Mouse (Mus musculus) liver, postnatal 0 days (tissue): ENCODE results near the gene Faim2. TPM values are rescaled to one million over a fixed set of nuclear protein-coding genes. Genes with fewer than 3 reads are reported as not detected.

Experiments
- ATAC-seq: fragments of 200-750 bp; cut with Nextera tagmentation; 2 replicates; pipeline ENCODE4 v1.8.0; 2017; ENCODE audit warnings: mild to moderate bottlenecking, moderate library complexity
- DNase-seq: peaks from one replicate; pipeline ENCODE4 v3.0.0-alpha.2; 2016
- H3K27ac ChIP-seq: fragments of 300-500 bp; sonication (generic); 2 replicates; pipeline ENCODE4 v1.5.1; 2014; ENCODE audit warnings: antibody characterized with exemption, moderate library complexity, mild to moderate bottlenecking, low read depth
- H3K27me3 ChIP-seq: fragments of 300-500 bp; sonication (generic); 2 replicates; pipeline ENCODE4 v1.6.1; 2014; ENCODE audit warnings: low read length, control low read depth, mixed read lengths; ENCODE audit not compliant: insufficient read depth
- H3K36me3 ChIP-seq: fragments of 300-500 bp; sonication (generic); replicated peaks from 2 replicates; pipeline ENCODE4 v1.6.1; 2014; ENCODE audit warnings: mild to moderate bottlenecking, control low read depth, low read length, moderate library complexity, mixed read lengths; ENCODE audit not compliant: insufficient read depth
- H3K4me1 ChIP-seq: fragments of 300-500 bp; sonication (generic); 2 replicates; pipeline ENCODE4 v1.6.1; 2014; ENCODE audit warnings: antibody characterized with exemption, mild to moderate bottlenecking, control low read depth; ENCODE audit not compliant: insufficient read depth
- H3K4me2 ChIP-seq: fragments of 300-500 bp; sonication (generic); 2 replicates; pipeline ENCODE4 v1.6.1; 2014; ENCODE audit warnings: low read depth, mild to moderate bottlenecking, low read length, moderate library complexity, mixed read lengths
- H3K4me3 ChIP-seq: fragments of 300-500 bp; sonication (generic); 2 replicates; pipeline ENCODE4 v1.5.1; 2014; ENCODE audit warnings: low read depth, low read length
- H3K9ac ChIP-seq: fragments of 300-500 bp; sonication (generic); replicated peaks from 2 replicates; pipeline ENCODE4 v1.6.1; 2014; ENCODE audit warnings: mild to moderate bottlenecking, moderate library complexity
- H3K9me3 ChIP-seq: fragments of 300-500 bp; sonication (generic); 2 replicates; pipeline ENCODE4 v1.6.1; 2016; ENCODE audit warnings: mild to moderate bottlenecking, control low read depth, low read length, mixed read lengths
- CTCF ChIP-seq: sonication (generic); IDR thresholded peaks from 2 replicates; pipeline ENCODE4 v1.5.1; 2016; ENCODE audit warnings: antibody characterized with exemption, low read depth
- EP300 ChIP-seq: IDR thresholded peaks from 2 replicates; pipeline ENCODE4 v1.6.1; 2016; ENCODE audit warnings: antibody characterized with exemption, low read depth, mild to moderate bottlenecking
- WGBS: fragments of 180-500 bp; shearing (Covaris S2); extraction: QIAGEN DNeasy Blood & Tissue Kit; methylation state at CpG from one replicate; pipeline ENCODE4 v1.1.7; 2014; ENCODE audit not compliant: insufficient replicate concordance; 5-methylcytosine and 5-hydroxymethylcytosine counted together
- polyA plus RNA-seq: library from polyadenylated mRNA; unstranded; fragments of >200 nt; fragmentation: Nextera tagmentation; extraction: Ambion mirVana; gene quantifications from 2 replicates; pipeline ENCODE4 v1.2.1, GENCODE M21; 2015

Faim2 gene
- polyA plus RNA-seq, 1 experiment from 2014 or later = not detected

DNA sequence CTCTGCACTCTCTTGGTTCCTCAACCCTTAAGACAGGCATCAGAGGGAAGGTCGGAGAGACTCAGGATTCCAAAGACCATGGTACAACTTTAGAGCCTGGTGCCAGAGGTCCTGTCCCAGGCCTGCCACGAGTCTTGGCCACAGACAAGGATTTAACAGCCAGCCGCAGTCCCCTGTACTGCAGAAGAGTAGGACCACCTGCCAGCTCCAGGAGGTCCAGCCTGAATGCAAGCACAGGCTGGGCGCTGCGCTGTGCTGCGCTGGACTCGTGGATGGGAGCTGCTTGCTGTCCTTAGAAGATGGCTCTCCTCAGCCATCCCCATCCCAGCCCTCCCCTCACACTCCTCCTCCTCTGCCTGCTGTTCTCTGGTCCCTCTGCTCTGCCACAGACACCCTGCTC lies 10.2 kb downstream of the Faim2 start:
- Histone ChIP-seq H3K4me2 (no peak overlapping the region), H3K4me1 (no peaks in the 10 kb centered on the region), H3K4me3 (no peak overlapping the region), H3K9me3 (no peaks in the 10 kb centered on the region), H3K27ac (no peak overlapping the region), H3K36me3 (no peaks in the 10 kb centered on the region), H3K27me3 (peaks cover 5% of the 10 kb centered on the region; the same call in 1 of the 2 replicates), H3K9ac (no peak overlapping the region)
- DNase-seq (no peak), ATAC-seq (no peak)
- no peak for TF ChIP-seq CTCF
- no peak for TF ChIP-seq EP300
- 66% methylated on average over 7 of the region's 7 CpGs for WGBS

DNA sequence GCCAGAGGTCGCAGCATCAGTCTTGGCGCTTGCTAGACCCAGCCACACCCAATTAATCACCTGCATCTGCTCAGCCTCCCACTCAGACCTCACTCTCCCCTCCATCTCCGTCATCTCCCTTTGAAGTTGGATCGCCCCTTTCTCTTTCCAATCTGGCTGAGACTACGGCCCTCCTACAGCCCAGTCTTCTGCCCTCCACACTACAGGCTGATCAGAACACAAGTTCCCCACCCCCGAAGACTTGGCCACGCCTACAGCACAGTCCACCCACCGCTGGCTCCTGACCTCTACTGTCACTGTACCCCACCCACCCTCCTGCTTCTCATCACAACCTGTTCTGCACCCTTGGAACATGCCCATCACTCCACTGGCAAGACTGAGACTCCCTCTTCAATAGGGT lies 11.2 kb downstream of the Faim2 start:
- H3K27me3 ChIP-seq = no peaks in the 10 kb centered on the region
- no peaks in the 10 kb centered on the region for H3K4me1 ChIP-seq
- no peak overlapping the region for H3K27ac ChIP-seq
- H3K9ac ChIP-seq = no peak overlapping the region
- H3K4me3 ChIP-seq = no peak overlapping the region
- ATAC-seq (no peak), DNase-seq (no peak)
- H3K4me2 ChIP-seq = no peak overlapping the region
- no peaks in the 10 kb centered on the region for H3K9me3 ChIP-seq
- whole genome bisulfite sequencing = 61% methylated on average over 8 of the region's 8 CpGs
- TF ChIP-seq CTCF (no peak), EP300 (no peak)
- no peaks in the 10 kb centered on the region for H3K36me3 ChIP-seq

DNA sequence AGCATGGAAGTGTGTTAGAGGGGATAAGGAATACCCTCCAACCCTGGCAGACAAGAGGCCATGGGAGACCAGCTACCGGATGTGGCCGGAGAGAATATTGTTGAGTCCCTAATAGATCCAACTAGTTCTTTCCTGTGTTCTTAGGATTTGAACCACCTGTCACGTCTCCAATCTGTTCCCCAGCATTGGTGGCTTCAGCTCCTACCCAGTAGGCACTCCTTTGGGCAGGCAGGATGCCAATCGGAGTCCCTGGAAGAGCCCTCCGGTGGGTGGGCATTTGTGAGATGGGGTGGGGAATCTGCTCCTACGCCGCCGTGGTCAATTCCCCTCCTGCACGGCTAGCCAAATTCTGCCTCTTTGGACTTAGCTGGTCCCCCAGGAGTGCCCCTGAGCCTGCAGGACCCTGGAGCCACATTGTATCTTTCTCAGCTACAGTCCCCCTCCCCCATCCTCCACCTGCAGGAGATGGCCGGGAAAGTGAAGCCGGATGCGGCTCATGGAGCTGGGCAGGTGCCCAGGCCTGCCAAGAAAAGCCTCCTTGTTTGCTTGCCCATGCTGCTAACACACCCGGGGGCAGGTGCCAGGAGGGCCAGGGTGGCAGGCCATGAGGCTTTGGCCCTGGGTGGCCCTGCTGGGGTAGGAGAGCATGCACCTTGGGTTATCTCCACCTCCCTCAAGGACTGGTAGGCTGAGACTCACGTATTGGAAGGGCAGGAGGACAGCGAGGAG lies 16.0 kb downstream of the Faim2 start:
- Histone ChIP-seq H3K4me2 (no peak overlapping the region), H3K9ac (no peak overlapping the region), H3K27ac (no peak overlapping the region), H3K27me3 (no peaks in the 10 kb centered on the region), H3K9me3 (no peaks in the 10 kb centered on the region), H3K36me3 (no peaks in the 10 kb centered on the region), H3K4me1 (no peaks in the 10 kb centered on the region), H3K4me3 (no peak overlapping the region)
- 81% methylated on average over 15 of the region's 15 CpGs for WGBS
- DNase-seq (no peak), ATAC-seq (no peak)
- no peak for TF ChIP-seq CTCF
- TF ChIP-seq EP300 = no peak

DNA sequence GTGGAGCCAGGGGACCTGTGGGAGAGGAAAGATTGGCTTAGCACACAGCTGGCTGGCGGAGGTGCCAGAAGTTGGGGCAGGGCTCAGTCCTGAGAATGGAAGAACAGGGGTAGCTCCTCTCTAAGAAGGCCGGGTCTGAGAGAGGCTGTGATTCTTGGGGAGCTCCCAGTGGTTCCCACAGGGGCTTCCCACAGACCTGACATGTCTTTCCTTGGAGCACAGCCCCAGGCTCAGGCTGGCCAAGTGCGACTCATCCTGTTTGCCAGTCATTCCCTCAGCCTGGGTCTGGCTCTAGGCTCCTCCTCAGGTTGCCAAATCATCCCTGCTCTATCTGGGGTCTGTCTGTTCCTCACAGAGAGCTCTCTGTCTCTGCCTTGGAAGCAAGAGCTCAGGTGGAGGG lies 17.3 kb downstream of the Faim2 start:
- Histone ChIP-seq H3K27me3 (no peaks in the 10 kb centered on the region), H3K4me3 (no peak overlapping the region), H3K27ac (no peak overlapping the region), H3K9me3 (no peaks in the 10 kb centered on the region), H3K4me1 (no peaks in the 10 kb centered on the region), H3K9ac (no peak overlapping the region), H3K36me3 (no peaks in the 10 kb centered on the region), H3K4me2 (no peak overlapping the region)
- ATAC-seq (no peak), DNase-seq (no peak)
- 67% methylated on average over 3 of the region's 3 CpGs for WGBS
- no peak for TF ChIP-seq EP300
- no peak for TF ChIP-seq CTCF

DNA sequence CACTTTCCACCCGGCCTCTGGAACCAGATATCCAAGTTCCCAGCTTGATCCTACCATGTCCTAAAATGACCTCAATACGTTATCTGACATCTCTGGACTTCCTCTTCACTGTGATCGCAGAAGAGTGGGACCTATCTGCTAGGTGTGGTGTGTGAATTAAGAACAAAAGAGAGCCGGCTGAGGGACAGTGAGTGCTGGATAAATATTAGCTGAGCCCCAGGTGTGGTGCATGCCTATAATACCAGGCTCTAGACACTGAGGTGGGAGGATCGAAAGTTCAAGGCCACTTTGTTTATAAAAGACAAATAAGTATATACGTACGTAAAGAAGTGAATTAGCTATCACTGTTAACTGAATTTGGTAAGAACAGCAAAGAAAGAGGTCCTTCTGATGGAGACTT lies 18.1 kb downstream of the Faim2 start:
- DNase-seq = no peak
- H3K27me3 ChIP-seq = no peaks in the 10 kb centered on the region
- no peaks in the 10 kb centered on the region for H3K36me3 ChIP-seq
- TF ChIP-seq EP300 (no peak), CTCF (no peak)
- no peak overlapping the region for H3K27ac ChIP-seq
- H3K4me2 ChIP-seq = no peak overlapping the region
- ATAC-seq = no peak
- no peaks in the 10 kb centered on the region for H3K9me3 ChIP-seq
- H3K4me3 ChIP-seq = no peak overlapping the region
- H3K4me1 ChIP-seq = peaks cover 3% of the 10 kb centered on the region; the same call in 1 of the 2 replicates
- H3K9ac ChIP-seq = no peak overlapping the region
- WGBS = 42% methylated on average over 7 of the region's 7 CpGs

DNA sequence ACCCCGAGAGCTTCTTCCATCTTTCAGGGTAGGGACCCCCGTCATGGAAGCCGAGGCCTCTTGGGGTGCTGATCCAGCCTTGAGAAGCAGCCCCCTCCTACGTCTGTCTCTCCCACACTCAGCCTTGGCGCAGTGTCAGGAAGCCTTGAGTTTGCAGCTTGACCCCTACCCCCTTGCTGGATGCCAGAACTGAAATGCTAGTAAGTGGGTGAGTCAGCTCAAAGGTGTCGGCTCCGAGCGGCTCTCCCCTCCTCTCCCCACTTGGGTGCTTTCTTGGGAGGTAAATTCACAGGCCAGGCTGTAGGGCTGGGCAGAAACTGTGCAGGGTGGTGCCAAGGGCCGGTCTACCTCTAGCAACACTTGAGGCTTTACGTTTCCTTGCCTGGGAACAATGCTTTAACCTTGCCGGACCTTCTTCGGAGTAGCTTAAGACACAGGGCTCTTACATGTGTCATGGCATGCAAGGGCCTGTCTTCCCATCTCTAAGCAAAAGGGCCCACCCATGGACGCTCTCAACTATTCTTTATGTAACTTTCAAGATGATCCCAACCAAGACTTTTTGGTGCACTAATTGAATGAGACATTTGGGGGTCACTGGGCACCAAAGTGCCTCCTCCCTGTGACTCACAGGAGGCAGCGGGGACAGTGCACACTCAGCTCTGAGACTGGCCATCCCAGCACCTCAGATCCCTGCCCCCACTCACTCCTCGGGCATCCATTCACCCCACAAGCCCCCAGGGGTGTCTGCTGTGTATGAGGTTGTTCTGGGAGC lies 22.5 kb downstream of the Faim2 start:
- no peak for TF ChIP-seq CTCF
- TF ChIP-seq EP300 = no peak
- 72% methylated on average over 15 of the region's 15 CpGs for WGBS
- ATAC-seq (no peak), DNase-seq (no peak)
- Histone ChIP-seq H3K27me3 (no peaks in the 10 kb centered on the region), H3K4me3 (no peak overlapping the region), H3K4me1 (peaks cover 5% of the 10 kb centered on the region), H3K9ac (no peak overlapping the region), H3K36me3 (no peaks in the 10 kb centered on the region), H3K9me3 (no peaks in the 10 kb centered on the region), H3K4me2 (no peak overlapping the region), H3K27ac (no peak overlapping the region)
